Mouse (Mus musculus) kidney, adult 9 months (tissue): ENCODE data around the gene Txk.
A peak's percentile ranks its signal among the peaks of the same experiment; 100 is the strongest.

ENCODE experiments used
- DNase-seq: peaks from one replicate; pipeline ENCODE4 v3.0.0; 2022

The Txk gene

DNA sequence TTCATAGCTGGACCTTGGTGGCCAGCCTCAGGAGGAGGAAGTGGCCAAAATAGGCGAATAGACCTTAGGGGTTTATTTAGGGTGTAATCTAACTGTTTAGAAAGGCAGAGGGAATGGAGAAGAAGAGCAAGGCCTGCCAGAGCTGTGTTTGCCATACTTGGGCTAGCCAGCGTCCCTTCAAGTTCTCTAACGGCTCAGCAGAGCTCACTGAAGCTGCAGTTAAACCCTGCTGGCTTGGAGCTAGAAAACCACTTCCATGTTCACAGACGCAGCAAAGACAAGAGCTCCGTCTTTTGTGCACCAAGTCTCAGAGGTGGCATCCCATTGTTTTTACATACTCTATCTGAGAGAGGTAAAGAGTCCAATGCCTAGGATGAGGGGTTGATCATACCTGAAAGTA, 2.4 kb downstream of the Txk start:
- DNase-seq = no peak

DNA sequence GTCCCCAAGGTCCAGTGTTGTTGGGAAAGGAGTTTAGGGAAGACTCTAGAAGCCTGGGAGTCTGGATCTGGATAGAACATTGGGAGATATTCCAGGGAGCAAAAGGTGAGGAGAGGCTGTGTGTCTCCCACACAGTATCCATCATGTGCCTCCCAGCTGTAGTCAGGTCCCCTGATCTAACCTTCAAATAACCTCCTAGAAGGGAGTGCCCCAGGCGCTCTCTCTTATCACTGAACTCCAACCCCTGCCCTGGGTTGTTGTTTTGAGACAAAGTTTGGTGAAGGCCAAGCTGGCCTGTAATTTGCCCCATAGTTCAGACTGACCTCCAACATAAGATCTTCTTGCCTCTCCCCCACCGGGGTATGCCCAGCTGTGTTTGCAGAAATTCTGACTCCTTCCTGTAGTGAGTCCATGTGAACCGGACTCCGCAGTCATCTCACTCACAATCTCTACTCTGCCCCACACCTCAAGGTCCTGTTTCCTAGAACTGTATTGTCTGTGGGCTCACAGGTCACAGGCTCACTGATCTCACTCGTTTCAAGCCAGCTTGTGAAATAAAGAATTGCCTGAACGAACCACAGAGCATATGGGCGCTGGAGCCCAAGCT, 3.8 kb downstream of the Txk start:
- DNase-seq = no peak

DNA sequence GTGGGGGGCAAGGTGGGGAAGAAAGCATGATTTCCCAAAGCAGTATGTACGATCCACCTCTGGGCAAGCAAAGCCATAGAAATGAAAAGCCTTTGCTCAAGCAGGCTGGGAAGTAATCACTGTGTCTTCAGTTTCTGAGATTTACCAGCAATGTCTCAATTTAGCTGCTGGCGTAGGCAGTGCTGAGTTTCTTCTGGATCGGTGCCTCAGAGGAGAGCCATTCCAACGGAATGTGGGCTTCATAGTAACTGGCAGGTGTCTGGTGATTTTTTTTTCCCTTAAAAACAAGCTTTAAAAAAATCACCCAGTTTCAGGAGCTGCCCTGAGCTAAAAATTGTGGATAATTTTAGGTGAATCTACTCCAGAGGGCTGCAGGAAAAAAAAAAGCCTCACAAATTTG, 5.2 kb downstream of the Txk start:
- no peak for DNase-seq

DNA sequence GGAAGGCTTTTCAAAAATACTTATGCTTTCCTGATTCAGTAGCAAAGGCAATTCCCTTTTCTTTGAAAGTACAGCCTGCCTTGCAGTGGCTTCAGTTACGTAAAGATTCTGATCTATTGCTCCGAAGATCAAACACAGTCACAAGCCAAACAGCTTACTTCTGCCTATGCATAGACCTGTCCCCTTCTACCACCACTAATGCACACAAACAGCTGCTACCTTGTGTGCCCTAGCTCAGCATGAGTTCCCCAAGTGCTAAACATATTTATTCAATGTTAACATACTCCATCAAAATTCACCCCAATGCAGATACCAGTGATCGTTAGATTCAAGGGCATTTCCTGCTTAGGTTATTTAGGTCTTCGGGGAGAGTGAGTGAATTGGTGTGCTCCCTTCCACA, 6.1 kb downstream of the Txk start:
- no peak for DNase-seq

DNA sequence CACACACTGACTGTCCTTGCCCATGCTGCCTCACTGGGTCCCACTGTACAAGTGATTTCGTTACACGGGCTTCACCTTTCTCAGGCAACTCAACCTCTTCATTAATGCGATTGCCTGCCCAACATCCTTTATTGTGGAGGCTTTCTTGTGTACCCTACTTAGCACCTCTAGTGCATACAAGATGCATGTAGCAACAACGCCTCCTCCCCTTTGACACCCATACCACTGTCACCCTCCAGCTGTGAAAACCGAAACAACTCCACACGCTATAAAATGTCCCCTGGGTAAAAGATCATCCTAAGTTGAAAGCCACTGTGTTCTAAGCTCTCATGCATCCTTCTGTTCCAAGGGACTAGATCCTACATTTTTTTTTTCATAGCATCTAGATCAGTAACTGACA, 9.5 kb downstream of the Txk start:
- no peak for DNase-seq

DNA sequence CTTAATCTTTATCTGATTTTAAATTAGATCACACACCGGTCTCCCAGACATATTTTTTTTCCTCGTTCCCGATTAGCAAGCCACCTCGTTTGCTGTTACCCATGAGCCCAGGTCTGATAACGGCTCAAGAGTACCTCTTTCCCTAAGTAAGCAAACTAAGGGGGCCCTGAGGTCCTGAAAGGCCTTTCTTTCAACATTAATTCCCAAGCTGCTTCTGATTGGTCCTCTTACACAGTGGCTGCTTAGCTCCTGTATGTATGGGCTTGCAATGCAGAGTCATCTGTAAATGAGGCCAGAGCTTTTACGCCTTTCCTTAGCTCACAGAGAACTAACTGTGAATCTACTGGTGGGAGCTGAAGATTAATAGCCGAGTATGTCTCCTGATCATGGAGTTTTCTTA, 15.7 kb downstream of the Txk start:
- DNase-seq = no peak

DNA sequence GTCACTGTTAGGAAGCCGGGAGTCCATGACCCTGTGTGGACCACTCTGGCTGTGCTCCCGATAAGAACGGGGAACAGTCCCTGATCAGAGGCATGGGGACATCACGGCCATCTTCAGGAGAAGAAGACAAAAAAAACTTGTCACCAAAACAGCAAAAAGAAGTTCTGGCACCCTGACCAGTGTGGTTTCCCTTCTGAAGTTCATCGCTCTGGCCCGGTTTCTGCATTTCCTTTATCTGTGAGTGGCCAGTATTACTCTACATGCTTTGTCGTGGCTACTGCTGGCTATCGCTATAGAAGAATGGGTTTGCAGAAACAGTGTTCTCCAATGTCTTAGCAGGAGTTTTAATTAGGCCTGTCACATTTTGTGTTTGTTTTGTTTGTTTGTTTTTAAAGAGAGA, 16.1 kb downstream of the Txk start:
- DNase-seq = no peak

DNA sequence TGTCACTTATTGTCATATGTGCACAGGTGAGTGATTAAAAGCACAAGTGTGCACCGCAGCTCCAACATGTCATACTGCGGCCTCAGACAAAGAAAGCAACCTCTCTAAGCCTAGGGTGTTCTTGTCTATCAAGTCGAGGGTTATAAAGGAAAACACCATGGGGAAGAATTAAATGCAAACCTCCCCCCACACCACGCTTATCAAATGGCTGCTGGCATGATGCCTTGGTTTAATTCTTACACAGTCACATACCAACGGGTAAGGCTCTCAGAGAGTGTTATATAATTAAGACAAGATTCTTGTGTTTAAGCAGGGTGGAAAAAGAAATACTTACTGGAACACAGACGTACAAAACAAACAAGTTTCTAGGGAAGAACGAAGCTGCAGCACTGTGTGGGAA, 16.8 kb downstream of the Txk start:
- no peak for DNase-seq

DNA sequence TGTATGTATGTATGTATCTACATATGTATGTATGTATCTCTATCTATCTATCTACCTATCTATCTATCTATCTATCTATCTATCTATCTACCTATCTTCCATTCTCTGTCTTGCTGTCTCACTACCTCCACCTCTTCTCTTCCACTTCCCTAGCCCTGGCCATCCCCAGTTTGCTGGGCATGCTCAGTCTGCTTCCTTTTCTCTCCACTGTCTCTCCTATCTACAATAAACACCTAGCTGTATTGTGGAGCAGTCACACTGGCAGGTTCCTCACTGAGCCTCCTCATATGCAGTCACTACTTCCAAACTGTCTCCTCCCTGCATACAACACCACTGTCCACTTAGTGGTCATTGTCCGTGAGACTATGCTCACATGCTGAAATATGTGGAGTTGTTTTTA, 19.7 kb downstream of the Txk start:
- DNase-seq = no peak

DNA sequence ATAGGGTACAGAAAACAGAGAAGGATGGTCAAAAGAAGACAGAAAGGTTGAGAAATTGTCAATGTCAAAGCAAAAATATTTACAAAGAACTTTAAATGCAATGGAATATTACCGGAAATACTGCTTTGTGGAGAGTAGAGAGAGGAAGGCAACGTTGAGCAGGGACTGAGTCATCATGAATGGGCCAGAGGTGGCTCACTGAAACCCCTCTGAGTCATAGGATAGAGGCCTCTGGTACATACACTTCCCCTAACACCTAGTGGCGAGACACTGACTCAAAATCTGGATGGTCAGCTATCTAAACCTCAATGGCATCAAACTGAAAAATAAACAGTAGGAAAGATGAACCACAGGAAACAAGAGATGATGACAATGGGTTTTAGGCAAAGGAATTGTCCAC, 27.2 kb downstream of the Txk start:
- no peak for DNase-seq

DNA sequence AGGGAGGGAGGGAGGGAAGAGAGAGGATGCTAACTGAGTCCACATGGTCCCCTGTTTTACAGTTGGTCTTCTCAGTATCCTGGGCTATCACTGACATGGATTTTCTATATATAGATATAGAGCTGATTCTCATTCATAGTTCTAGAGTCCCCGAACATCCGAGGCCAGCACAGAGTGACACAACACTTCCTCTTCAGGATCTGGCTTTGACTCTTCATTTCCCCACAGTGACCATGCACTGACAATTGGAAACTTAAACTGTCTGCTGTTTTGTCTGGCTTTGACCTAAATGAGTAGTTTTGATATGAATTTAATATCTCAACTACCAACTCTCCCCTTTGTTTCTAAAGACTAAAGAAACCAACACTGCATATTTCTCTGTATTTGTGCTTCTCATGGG, 29.1 kb downstream of the Txk start:
- no peak for DNase-seq

DNA sequence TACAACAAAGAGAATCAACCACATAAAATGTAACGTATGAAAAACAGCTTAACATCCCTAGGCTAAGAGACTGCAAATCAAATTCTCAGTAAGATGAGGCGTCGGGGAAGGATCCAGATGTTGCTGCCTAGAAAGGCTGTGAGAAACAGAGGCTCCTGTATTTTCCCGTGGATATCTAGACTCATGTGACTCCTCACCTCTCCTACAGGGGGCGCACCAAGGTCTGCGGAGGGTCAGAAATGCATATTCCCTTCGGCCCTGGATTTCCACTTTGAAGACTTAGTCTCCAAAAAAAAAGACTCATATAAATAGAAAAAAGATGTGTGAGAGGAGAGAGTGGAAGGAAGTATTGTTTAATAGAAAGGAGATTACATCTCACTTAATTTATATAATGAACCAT, 32.0 kb downstream of the Txk start:
- DNase-seq = no peak

DNA sequence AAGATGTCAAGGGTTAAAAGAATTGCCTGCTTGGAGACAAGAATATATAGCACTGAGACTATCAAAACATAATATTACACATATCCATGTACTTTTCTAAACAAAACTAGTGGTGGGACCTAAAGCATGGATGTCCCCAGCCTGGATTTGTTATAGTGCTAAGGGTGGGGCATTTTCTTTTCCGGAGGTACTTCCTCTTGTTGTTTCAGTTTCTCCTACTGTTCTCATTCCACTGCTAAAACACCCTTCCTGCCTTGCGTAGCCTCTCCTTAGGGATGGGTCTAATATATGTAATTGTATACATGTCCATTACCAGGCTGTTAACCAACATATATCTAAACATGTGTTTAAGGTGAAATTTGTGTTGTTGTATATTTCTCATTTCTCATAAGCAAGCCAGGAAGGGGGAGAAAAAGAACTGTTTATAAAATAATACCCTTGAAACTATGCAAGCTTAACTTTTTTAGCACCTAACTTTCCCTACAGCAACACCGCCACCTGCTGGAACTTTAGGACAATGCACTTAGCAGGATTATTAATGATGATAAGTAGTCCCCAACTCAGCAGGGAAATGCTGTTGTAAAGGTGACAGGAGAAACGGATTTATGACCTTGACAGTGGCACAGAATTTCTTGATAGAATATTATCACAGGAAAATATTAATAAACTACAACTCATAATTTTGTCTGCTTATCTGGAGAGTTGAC, 41.9 kb downstream of the Txk start:
- DNase-seq = peak; percentile 67

DNA sequence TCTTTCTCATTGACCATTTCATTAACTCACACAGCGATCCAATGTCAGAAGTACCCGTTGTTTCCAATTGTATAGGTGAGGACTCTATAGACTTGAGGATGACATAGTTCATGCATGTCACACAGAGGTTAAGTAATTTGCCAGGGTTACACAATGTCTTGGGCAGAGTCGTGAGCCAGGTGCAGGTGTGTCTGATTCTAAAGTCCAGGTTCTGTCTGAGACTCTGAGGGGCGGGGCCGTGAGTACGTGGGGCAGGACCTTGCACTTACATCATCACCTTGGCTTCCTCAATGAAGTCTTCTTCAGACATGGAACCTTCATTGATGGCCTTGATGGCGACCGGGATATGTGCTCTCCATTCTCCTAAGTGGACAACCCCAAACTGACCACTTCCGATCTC, 42.6 kb downstream of the Txk start:
- no peak for DNase-seq

DNA sequence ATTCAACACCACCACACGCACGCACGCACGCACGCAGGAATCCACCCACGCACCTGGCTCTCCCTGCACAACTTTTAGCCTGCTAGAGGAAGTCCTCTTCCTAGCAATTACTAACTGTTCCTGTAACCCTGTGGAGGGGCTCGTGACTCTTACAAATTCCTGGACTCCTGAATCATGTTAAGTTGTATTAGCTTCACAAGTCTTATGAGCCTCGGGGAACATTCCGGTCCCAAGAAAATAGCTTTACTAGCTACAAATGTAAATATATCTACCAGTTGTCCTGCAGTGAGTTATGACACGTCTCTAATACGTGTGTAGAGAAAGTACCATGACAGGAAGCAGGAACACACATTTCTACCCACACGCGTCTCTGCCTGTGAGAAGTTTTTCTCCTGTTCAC, 43.1 kb downstream of the Txk start:
- peak; percentile 3 for DNase-seq

DNA sequence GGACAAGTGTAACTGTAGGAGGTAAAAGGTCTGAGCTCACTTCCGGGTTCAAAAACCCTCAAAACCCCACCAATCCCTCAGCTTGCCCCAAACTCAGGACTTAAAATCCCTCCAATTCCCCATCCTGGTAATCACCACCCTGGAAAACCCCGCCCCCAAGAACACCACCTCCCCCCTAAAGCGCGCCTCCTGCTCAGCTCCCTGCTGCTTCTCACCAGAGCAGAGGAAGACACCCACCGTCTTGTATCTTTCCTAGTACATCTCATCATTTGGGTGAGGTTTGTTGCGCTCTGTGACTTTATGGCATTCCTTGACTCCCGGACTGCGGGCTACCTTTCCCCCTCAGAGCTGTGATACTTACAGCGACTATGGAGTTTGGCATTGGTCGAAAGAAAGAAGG, 45.9 kb downstream of the Txk start:
- no peak for DNase-seq

DNA sequence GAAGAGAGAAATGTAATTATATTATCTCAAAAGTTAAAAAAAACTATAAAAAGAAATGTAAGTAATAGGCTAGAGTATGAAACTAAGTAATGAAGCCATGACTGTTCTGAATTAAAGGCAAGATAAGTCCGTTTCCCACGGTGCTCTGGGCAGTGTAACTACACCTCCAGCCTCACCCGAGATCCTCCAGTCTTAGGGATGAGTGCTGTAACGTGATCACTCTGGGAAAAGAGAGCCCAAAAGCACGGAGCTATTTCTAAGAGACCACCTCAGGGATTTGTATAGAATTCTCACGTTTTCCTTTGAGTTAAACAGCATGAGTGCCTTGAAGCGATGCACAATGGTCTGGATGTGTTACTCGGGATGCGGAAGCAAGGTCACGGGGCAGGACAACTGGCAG, 46.5 kb downstream of the Txk start:
- DNase-seq = no peak

DNA sequence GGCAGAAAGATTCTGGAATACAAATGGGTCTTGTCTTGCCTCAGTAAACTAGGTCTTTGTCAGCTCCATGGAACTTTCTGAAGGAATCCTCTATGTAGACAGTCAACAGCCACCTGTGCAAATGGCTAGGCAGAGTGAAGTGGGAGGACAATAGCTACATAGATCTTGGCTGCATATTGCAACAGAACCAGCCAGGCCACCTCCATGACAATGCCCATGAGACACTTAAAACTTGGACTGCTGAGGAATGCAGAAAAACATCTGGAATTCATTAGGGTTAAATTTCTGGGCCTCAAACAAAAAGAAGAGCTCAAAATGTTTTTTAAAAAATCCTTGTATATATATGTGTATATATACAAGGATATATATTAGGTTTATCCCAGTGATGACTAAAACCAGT, 50.4 kb downstream of the Txk start:
- no peak for DNase-seq

DNA sequence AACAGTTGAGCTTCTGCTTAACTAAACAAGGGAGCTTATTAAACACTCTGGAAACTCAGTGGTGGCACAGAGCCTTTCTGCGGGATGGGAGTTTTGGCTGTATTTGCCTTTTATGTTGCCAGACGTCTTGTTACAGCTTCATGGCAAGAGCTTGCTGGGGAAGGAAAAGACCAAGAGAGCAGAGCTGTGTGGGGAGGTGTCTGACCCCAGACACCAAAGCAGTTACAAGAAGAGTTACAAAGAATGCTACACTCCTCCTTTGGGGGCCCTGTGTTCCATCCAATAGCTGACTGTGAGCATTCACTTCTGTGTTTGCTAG, 53.1 kb downstream of the Txk start:
- no peak for DNase-seq

DNA sequence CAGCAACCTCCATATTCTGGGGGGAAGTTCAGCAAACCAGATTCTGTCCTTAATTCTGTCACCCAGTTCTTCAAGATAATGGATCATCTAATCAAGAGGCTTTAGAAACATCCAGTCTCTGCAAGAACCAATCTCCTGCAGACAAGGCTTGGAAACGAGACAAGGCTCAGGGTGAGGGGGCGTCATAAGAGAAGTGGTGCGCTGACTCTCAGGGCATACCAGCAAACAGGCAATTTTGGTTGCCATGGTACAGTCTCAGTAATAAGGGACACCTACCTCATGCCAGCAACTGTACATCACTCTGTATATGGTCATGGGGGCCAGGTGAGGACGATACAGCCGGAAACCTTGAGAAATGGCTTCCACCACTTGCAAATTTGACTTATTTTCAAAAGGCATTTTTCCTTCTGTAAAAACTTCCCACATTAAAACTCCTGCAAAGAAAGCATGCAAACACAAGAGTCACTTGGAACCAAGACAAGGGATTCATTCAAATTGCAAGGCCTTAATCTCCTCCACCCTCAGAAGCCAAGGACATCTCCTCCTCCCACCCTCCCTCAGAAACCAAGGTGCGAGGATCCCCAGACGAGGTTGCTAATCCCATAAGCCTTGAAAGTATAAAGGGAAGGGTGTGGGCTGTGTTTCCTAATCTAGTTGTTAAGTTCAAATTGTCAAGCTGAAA, 53.6 kb downstream of the Txk start:
- DNase-seq = no peak

DNA sequence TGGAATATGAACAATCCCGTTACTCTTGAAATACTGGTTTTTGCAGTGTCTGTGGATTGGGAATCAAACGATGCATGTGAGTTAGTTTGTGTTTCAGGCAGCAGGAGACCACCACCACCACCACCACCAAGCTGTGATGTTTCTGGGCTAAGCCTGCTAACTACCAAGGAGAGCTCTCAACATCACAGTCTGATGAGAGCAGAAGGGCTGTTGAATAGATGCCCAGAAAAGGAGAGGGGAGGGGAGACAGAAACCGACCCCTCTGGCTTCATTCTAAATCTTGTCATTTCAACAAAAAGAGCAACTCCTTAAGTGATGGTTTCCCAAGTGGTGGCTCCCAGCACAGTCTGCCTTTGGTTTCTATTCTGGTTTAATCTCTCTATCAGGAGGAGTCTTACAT, 54.2 kb downstream of the Txk start:
- DNase-seq = no peak

DNA sequence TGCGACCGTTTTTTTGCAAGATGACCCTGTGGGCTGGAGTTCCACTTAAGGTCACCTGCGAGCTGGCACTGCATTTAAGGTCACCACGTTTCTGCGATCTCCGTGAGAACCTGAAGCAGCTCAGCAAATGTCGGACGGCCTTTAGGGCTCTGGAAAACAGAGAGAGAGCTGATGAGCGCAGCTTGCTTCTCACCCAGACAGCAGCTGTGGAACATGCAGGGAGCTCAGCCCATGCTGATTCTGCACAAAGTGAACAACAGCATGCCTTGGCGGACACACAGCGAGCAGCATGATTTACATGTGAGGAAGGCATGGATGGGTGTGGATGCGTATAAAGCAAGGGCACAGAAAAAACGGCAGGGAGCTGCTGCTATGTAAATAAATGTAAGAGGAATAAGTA, 56.1 kb downstream of the Txk start:
- no peak for DNase-seq

DNA sequence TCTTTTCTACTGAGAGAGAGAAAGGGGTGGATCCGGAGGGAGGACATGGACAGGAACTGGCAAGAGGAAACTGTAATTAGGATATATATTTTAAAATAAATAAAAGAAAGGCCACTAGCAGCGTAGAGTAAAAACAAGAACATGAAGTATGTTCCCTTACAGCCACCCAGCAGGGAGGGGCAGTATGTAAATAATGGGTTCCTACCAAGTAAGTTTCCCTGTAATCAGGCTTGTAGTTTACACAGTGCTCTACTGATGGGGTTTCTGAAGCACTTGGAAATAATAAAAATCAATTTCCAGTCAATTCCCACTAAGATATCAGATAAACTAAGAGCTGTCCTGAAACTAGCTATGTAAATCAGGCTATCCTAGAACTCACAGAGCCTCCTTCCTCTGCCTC, 57.9 kb downstream of the Txk start:
- no peak for DNase-seq

DNA sequence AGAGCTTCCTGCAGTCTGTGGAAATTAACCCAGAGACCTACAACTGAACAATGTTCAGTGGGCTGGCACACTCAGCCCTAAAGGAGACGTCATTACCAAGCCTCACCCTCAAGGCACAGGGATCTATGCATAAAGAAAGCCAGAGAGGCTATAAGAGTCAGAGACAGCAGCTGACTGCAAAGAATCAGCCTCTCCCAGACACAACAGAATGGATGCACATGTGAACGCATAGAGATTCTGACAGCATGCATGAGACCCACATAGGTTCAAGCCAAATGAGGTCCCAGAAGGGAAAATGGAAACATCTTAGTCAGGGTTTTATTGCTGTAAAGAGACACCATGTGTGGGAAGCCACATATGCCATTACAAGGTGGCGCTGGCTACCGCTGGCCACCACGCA, 62.1 kb downstream of the Txk start:
- DNase-seq = no peak

DNA sequence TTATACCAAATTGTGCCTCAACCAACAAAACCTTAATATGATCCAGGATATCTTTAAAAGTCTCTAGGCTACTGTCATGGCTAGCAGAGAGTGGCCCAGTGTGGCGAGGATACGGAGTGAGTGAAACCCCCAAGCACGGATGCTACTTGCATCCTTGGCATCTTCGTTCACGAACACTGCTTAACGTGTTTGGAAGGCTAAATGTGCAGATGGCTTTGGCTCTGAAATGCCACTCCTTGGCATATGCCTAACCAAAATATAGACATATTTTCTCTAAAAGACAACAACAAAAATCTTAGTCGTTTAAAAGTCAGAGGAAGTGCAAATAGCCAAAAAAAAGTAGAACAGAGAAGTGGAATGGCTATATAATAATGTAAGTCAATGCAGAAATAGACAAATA, 63.0 kb downstream of the Txk start:
- DNase-seq = no peak
